Mouse (Mus musculus) liver, embryonic 12.5 days (tissue): Measurements from ENCODE around the gene Ell. TPM values are rescaled to one million over a fixed set of nuclear protein-coding genes. Genes with fewer than 3 reads are reported as not detected.

Experiments used
- ATAC-seq: fragments of 200-750 bp; cut with Nextera tagmentation; 2 replicates; pipeline ENCODE4 v1.8.0; 2017; ENCODE audit warnings: moderate number of reproducible peaks, mild to moderate bottlenecking, moderate library complexity
- H3K27ac ChIP-seq: fragments of 300-500 bp; sonication (generic); 2 replicates; pipeline ENCODE4 v1.5.1; 2016; ENCODE audit warnings: mild to moderate bottlenecking
- H3K27me3 ChIP-seq: fragments of 300-500 bp; sonication (generic); replicated peaks from 2 replicates; pipeline ENCODE4 v1.6.1; 2016; ENCODE audit warnings: mild to moderate bottlenecking, moderate library complexity
- H3K36me3 ChIP-seq: fragments of 300-500 bp; sonication (generic); 2 replicates; pipeline ENCODE4 v1.6.1; 2016; ENCODE audit warnings: mild to moderate bottlenecking, moderate library complexity
- H3K4me1 ChIP-seq: fragments of 300-500 bp; sonication (generic); 2 replicates; pipeline ENCODE4 v1.6.1; 2016
- H3K4me2 ChIP-seq: fragments of 300-500 bp; sonication (generic); 2 replicates; pipeline ENCODE4 v1.6.1; 2016; ENCODE audit warnings: mild to moderate bottlenecking, moderate library complexity
- H3K4me3 ChIP-seq: fragments of 300-500 bp; sonication (generic); 2 replicates; pipeline ENCODE4 v1.5.1; 2016; ENCODE audit warnings: mild to moderate bottlenecking, moderate library complexity
- H3K9ac ChIP-seq: fragments of 300-500 bp; sonication (generic); 2 replicates; pipeline ENCODE4 v1.6.1; 2016; ENCODE audit warnings: mild to moderate bottlenecking, moderate library complexity
- H3K9me3 ChIP-seq: fragments of 300-500 bp; sonication (generic); replicated peaks from 2 replicates; pipeline ENCODE4 v1.6.1; 2016; ENCODE audit warnings: mild to moderate bottlenecking, moderate library complexity
- WGBS: fragments of 180-500 bp; shearing (Covaris S2); methylation state at CpG from one replicate; pipeline ENCODE4 v1.1.7; 2016; ENCODE audit not compliant: insufficient replicate concordance; 5-methylcytosine and 5-hydroxymethylcytosine counted together
- polyA plus RNA-seq: library from polyadenylated mRNA; unstranded; fragments of >200 nt; fragmentation: Nextera tagmentation; extraction: Ambion mirVana; gene quantifications from 2 replicates; pipeline ENCODE4 v1.2.1, GENCODE M21; 2016

Gene Ell
- polyA plus RNA-seq, 1 experiment from 2014 or later: 13.1 TPM

- Histone ChIP-seq H3K27ac (peak overlapping the region; percentile 94), H3K4me3 (peak overlapping the region; percentile 86), H3K4me2 (peak overlapping the region; percentile 75), H3K9ac (peak overlapping the region; percentile 96), H3K36me3 (peaks cover 39% of the 10 kb centered on the region), H3K9me3 (no peaks in the 10 kb centered on the region), H3K27me3 (no peaks in the 10 kb centered on the region), H3K4me1 (peaks cover 44% of the 10 kb centered on the region)
- no peak for ATAC-seq
- 12% methylated on average over 13 of the region's 13 CpGs for WGBS
Observed at GRCm38 (mm10) chr8:70528182-70528797, 11.0 kb upstream of the Ell start.

DNA sequence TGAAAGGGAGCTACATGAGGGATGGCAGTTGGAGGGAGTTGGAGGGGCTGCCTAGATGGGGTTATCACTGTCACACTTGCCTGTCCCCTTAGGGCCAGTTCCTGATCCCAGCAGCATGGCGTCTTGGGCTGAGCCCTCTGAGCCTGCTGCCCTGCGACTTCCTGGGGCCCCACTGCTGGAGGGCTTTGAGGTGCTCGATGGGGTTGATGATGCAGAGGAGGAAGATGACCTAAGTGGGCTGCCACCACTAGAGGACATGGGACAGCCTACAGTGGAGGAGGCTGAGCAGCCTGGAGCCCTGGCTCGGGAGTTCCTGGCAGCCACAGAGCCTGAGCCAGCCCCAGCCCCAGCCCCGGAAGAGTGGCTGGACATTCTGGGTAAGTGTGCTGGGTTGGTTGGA is 10.0 kb upstream of the Ell start:
- Histone ChIP-seq H3K9ac (peak overlapping the region; percentile 96), H3K36me3 (peaks cover 49% of the 10 kb centered on the region), H3K27me3 (no peaks in the 10 kb centered on the region), H3K4me2 (peak overlapping the region; percentile 75), H3K9me3 (no peaks in the 10 kb centered on the region), H3K27ac (peak overlapping the region; percentile 94), H3K4me3 (peak overlapping the region; percentile 34), H3K4me1 (peaks cover 37% of the 10 kb centered on the region)
- 30% methylated on average over 5 of the region's 5 CpGs for WGBS
- no peak for ATAC-seq

DNA sequence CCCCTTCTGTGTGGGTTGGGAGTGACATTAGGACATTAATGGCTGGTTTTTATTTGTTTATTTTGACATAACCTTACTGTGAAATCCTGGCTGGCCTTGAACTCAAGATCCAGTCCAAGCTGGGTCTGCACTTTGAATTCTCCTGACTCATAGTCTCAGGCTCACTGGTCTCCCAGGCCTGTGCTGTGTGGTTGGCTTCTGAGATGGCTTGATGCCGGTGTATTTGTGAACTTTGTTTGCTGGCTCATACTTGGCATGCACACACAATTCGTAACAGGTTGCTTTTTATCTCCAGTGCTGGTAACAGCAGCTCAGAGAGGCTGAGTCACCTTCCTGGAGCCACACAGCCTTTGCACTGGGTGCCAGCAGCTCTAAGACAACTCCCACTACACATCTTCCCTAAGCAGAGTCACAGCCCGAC is 9.5 kb upstream of the Ell start:
- peak overlapping the region; percentile 96 for H3K9ac ChIP-seq
- H3K27me3 ChIP-seq: no peaks in the 10 kb centered on the region
- H3K4me3 ChIP-seq: peak overlapping the region; percentile 34
- no peaks in the 10 kb centered on the region for H3K9me3 ChIP-seq
- 67% methylated on average over 3 of the region's 3 CpGs for WGBS
- H3K4me1 ChIP-seq: peaks cover 37% of the 10 kb centered on the region
- peak overlapping the region; percentile 94 for H3K27ac ChIP-seq
- H3K36me3 ChIP-seq: peaks cover 54% of the 10 kb centered on the region
- peak overlapping the region; percentile 75 for H3K4me2 ChIP-seq
- ATAC-seq: no peak

DNA sequence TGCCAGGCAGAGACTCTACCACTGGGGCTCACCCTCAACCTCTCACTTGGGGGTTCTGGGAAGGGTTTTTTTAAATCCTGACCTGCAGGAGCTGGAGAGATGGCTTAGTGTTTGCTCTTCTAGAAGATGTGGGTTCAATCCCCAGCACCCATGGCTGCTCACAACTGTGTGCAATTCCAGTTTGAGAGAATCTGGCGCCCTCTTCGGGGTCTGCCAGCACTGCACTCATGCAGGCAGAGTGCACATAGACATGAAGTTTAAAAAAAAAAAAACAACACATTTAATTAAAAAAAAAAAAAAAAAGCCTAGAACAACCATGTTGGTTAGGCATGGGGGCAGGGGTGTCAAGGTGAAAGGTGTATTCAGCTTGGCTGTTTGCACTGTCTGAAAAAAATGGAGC is 8.9 kb upstream of the Ell start:
- no peak for ATAC-seq
- Histone ChIP-seq H3K9ac (peak overlapping the region; percentile 96; the same call in 1 of the 2 replicates), H3K27ac (peak overlapping the region; percentile 94), H3K4me3 (0 out of 2 replicates have a peak overlapping the region, but pooled peaks have one; percentile 0), H3K4me1 (peaks cover 37% of the 10 kb centered on the region), H3K9me3 (no peaks in the 10 kb centered on the region), H3K27me3 (no peaks in the 10 kb centered on the region), H3K4me2 (peak overlapping the region; percentile 75), H3K36me3 (peaks cover 59% of the 10 kb centered on the region)
- 92% methylated on average over 2 of the region's 2 CpGs for WGBS

DNA sequence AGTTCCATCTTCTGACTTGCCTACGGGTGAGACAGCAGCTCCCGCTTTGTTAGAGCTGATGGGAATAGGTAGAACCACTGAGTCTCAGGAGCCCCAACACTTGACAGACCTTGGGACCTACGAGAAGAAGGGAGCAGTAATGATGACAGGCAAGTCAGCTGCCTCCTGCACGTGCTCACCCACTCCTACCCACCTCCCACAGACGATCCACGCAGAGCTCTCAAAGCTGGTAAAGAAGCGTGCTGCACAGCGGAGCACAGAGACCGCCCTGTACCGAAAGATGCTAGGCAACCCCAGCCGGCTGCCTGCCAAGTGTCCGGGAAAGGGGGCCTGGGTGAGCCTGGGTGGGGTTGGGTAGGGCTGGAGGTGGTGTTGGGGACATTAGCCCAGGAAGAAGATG is 5.0 kb upstream of the Ell start:
- ATAC-seq: no peak
- Histone ChIP-seq H3K36me3 (peaks cover 84% of the 10 kb centered on the region), H3K9ac (no peak overlapping the region), H3K4me2 (no peak overlapping the region), H3K9me3 (no peaks in the 10 kb centered on the region), H3K27ac (no peak overlapping the region), H3K27me3 (no peaks in the 10 kb centered on the region), H3K4me1 (peaks cover 20% of the 10 kb centered on the region), H3K4me3 (no peak overlapping the region)
- 86% methylated on average over 12 of the region's 12 CpGs for WGBS

GRCm38 (mm10) chr8:70535221-70535620 is 4.0 kb upstream of the Ell start:
- Histone ChIP-seq H3K36me3 (peaks cover 74% of the 10 kb centered on the region), H3K9me3 (no peaks in the 10 kb centered on the region), H3K4me3 (no peak overlapping the region), H3K27me3 (no peaks in the 10 kb centered on the region), H3K9ac (no peak overlapping the region), H3K4me1 (peaks cover 14% of the 10 kb centered on the region), H3K27ac (no peak overlapping the region), H3K4me2 (no peak overlapping the region)
- no peak for ATAC-seq
- 94% methylated on average over 3 of the region's 3 CpGs for WGBS

DNA sequence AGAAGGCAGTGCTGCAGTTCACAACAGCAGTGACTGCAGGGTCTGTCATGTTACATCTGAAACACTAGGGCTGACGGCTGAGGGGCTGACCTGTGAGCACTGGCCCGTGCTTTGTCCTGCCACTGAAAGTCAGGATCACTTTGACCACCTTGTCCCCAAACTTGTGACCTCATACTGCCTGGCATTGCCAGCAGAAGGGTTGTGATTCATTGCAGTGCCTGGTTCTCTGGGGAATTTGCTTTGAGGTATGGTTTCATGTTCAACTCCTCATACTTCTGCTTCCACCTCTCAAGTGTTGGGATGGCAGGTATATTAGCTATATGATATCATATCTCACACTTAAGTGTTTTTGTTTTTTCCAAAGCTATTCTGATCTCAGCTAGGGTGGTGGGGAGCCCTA is 3.6 kb upstream of the Ell start:
- Histone ChIP-seq H3K4me1 (peaks cover 17% of the 10 kb centered on the region), H3K4me2 (no peak overlapping the region), H3K9me3 (no peaks in the 10 kb centered on the region), H3K4me3 (no peak overlapping the region), H3K27ac (no peak overlapping the region), H3K36me3 (peaks cover 71% of the 10 kb centered on the region), H3K9ac (no peak overlapping the region), H3K27me3 (no peaks in the 10 kb centered on the region)
- WGBS: 86% methylated on average over 2 of the region's 2 CpGs
- no peak for ATAC-seq

DNA sequence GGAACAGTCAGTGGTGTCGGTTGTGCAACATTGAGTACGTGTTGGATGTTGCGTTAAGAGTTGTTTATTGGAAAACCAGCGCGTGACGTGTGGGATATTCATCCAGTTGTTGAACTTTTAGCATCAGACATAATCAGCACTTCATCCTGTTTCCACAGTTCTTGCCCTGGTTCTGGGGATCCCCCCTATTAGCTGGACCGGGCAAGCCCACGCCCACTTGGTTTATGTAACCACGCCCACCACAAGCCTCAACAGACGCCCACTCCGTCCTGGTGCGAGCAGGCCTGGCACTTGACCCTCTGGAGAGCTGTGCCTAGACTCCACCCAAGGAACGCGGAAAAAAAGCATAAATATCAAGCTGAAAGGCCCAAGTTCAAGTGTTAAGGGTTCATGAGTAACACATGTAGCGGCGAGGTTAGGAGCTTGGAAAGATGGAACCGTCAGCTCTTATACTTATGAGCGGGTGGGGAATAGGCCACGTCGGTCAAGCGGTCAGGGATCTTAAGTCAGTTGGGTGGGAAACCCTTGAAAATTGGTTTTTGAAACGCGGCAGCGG is 1.2 kb upstream of the Ell start:
- WGBS: 18% methylated on average over 24 of the region's 24 CpGs
- ATAC-seq: 0 out of 2 replicates have a peak, but pooled peaks have one; percentile 3
- H3K4me2 ChIP-seq: peak overlapping the region; percentile 97
- H3K4me3 ChIP-seq: peak overlapping the region; percentile 83
- H3K36me3 ChIP-seq: peaks cover 47% of the 10 kb centered on the region
- no peaks in the 10 kb centered on the region for H3K27me3 ChIP-seq
- peak overlapping the region; percentile 98 for H3K27ac ChIP-seq
- H3K9me3 ChIP-seq: no peaks in the 10 kb centered on the region
- peak overlapping the region; percentile 71 for H3K9ac ChIP-seq
- peaks cover 40% of the 10 kb centered on the region for H3K4me1 ChIP-seq

DNA sequence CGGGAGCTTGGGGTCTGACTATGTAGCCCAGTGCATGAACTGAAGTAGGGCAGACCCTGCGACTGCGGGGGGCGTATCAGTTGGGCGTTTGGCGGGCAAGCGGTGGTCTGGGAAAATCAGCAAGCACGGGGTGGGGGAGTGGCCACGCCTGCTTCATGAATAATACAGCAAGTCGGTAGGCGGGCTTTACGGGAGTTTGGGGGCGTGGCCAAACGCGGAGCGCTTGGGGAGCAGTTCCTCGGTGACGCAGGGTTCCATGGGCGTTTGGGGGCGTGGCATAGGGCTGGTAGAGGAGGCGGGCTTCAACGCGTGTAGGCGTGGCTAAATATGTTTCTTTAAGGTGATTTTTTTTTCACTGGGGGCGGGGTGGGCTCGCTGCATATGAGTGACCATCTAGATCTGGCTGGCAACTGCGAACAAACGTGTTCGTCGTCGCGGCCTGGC is 602 bp upstream of the Ell start:
- no peaks in the 10 kb centered on the region for H3K9me3 ChIP-seq
- H3K4me1 ChIP-seq: peaks cover 46% of the 10 kb centered on the region
- H3K36me3 ChIP-seq: peaks cover 44% of the 10 kb centered on the region
- no peaks in the 10 kb centered on the region for H3K27me3 ChIP-seq
- H3K27ac ChIP-seq: peak overlapping the region; percentile 98
- peak overlapping the region; percentile 83 for H3K4me3 ChIP-seq
- ATAC-seq: peak; percentile 64
- peak overlapping the region; percentile 90 for H3K9ac ChIP-seq
- H3K4me2 ChIP-seq: peak overlapping the region; percentile 97
- WGBS: under 1% methylated on average over 32 of the region's 32 CpGs

- ATAC-seq: no peak
- 5% methylated on average over 4 of the region's 4 CpGs for WGBS
- peaks cover 30% of the 10 kb centered on the region for H3K36me3 ChIP-seq
- H3K9me3 ChIP-seq: no peaks in the 10 kb centered on the region
- peaks cover 60% of the 10 kb centered on the region for H3K4me1 ChIP-seq
- H3K9ac ChIP-seq: peak overlapping the region; percentile 90
- H3K27me3 ChIP-seq: no peaks in the 10 kb centered on the region
- peak overlapping the region; percentile 98 for H3K27ac ChIP-seq
- H3K4me3 ChIP-seq: peak overlapping the region; percentile 83
- H3K4me2 ChIP-seq: peak overlapping the region; percentile 97
Observed at GRCm38 (mm10) chr8:70540013-70540506, 803 bp downstream of the Ell start.

DNA sequence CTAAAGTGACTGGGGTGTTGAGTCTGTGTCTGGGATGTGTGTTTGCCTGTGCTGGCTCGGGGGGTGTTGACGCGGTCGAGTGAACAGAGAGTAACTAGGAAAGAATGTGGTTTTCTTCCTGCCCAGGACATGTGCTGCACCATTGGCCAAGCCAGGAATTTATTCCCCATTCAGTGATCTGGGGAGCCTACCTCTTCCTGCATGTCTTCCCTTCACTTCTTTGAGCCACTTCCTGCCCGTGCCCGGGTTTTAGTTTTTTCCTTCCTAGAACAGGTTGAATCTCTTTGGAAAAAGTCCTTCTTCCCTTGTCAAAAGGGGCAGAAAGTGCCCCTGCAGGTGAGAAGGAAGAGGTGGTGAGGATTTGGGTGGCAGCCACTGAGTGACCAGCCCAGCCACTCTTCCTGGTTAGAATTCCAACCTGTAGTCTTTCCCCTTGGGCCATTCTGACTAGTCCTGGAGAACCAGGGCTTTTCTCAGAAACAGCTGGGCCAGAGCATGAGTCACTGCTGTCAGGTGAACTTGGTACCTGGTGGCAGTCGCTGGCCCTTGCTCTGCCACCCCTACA is 1.3 kb downstream of the Ell start:
- H3K9me3 ChIP-seq: no peaks in the 10 kb centered on the region
- H3K4me2 ChIP-seq: peak overlapping the region; percentile 97
- H3K27ac ChIP-seq: peak overlapping the region; percentile 98
- no peaks in the 10 kb centered on the region for H3K27me3 ChIP-seq
- peak overlapping the region; percentile 83 for H3K4me3 ChIP-seq
- H3K9ac ChIP-seq: peak overlapping the region; percentile 90
- no peak for ATAC-seq
- WGBS: 31% methylated on average over 7 of the region's 7 CpGs
- H3K36me3 ChIP-seq: peaks cover 25% of the 10 kb centered on the region
- peaks cover 64% of the 10 kb centered on the region for H3K4me1 ChIP-seq

GRCm38 (mm10) chr8:70541081-70541480 is 1.8 kb downstream of the Ell start:
- Histone ChIP-seq H3K4me2 (peak overlapping the region; percentile 97), H3K9ac (peak overlapping the region; percentile 90), H3K4me3 (peak overlapping the region; percentile 83), H3K4me1 (peaks cover 69% of the 10 kb centered on the region), H3K27me3 (no peaks in the 10 kb centered on the region), H3K27ac (peak overlapping the region; percentile 98), H3K36me3 (peaks cover 20% of the 10 kb centered on the region), H3K9me3 (no peaks in the 10 kb centered on the region)
- WGBS: 62% methylated on average over 5 of the region's 5 CpGs
- no peak for ATAC-seq
